ENCODE assay signal across 8 mouse cellular contexts in genomic region chr1:54250158-54250866, GRCm38 (mm10). TPM values are rescaled to one million over a fixed set of nuclear protein-coding genes. Genes with fewer than 3 reads are reported as not detected.
DNase-seq lines count a peak whose midpoint lies in the region; ATAC-seq and TF ChIP-seq lines count a peak whose summit lies in the region.

TSS of gene Ccdc150 (plus strand) at chr1:54250683.

- DNase-seq in adrenal gland, adult (ENCODE audit: inconsistent age in 2 of 2, low spot score in 1 of 2): peak; percentile 96 to 98
- peak; percentile 97 for DNase-seq in gastrocnemius, postnatal 14 days
- DNase-seq in induced T-regulatory cell, adult 2 months (ENCODE audit: low read depth): peak; percentile 80
- DNase-seq in left cerebral cortex, adult 8-10 months (ENCODE audit: low spot score in 2 of 2): peak; percentile 90 to 98
- DNase-seq in right cerebral cortex, adult 18-20 months: peak; percentile 99
- peak; percentile 80 for DNase-seq in urinary bladder, adult 2 months (ENCODE audit: low spot score)

- no peak within 1 kb of the TSS for H3K27ac ChIP-seq in cortical plate, adult 2 months (ENCODE audit: insufficient read depth, low read length)

- 0 out of 2 replicates have a peak, but pooled peaks have one; percentile 4 for TF ChIP-seq CTCF in cortical plate, adult 2 months (IDR thresholded peaks at IDR 0.05; ENCODE audit: extremely low read depth, insufficient read depth, low read length)

- peak; percentile 98 for ATAC-seq in megakaryocyte, adult 5-6 weeks (ENCODE audit: poor library complexity, severe bottlenecking)

- intact Hi-C loops in gastrocnemius, postnatal 14 days (cut with DNase I; ENCODE audit: low total_unique reads): no loop called here

- peaks cover 2% of the 10 kb centered on the region; the same call in 1 of the 2 replicates for H3K4me1 ChIP-seq in cortical plate, adult 2 months (ENCODE audit: control insufficient read depth, insufficient read depth, low read length)

- TF ChIP-seq POLR2A in cortical plate, adult 2 months (IDR thresholded peaks at IDR 0.05; ENCODE audit: extremely low read depth, insufficient read depth, low read length): peak; percentile 89

- peak within 1 kb of the TSS; percentile 7 for H3K4me3 ChIP-seq in cortical plate, adult 2 months (ENCODE audit: insufficient read depth, low read length)

RNA-seq across cellular contexts. Expression of gene Ccdc150, which starts in this region (rescaled TPM):
- 0.06 and 0.15 TPM in 2 replicates for polyA plus RNA-seq in cortical plate, adult 2 months (2012; rRNA removed)
- total RNA-seq in gastrocnemius, postnatal 14 days (2021): under 1 TPM; 0.16 to 0.20 TPM
- total RNA-seq in left cerebral cortex, adult 8-10 months (2022): under 1 TPM; 0.37 to 0.51 (median 0.46) TPM
- total RNA-seq in megakaryocyte, adult 5-6 weeks (2015): 0.40 and 0.75 TPM in 2 replicates
- 0.33 TPM in 1 of 2 replicates, not detected in the other for total RNA-seq in megakaryocyte, adult 5-6 weeks (2017)
- polyA plus RNA-seq in urinary bladder, adult 2 months (2012; rRNA removed): 0.15 TPM in 2 replicates

Comparison
In these comparisons a context has a peak if more than half of its experiments do, and no peak if none do; other contexts are left out.
1. Peak in DNase-seq in gastrocnemius, postnatal 14 days; RNA of the gene not detected or under 1 TPM.
2. Peak in DNase-seq in left cerebral cortex, adult 8-10 months; RNA of the gene not detected or under 1 TPM.
3. Peak in ATAC-seq in megakaryocyte, adult 5-6 weeks; RNA of the gene not detected or under 1 TPM.
4. Peak in DNase-seq in urinary bladder, adult 2 months; RNA of the gene not detected or under 1 TPM.